Mouse (Mus musculus) MEL (cell line): ENCODE measurements around the gene Cisd1.

ENCODE experiments used
- CHD1 ChIP-seq: IDR thresholded peaks from 2 replicates; pipeline ENCODE4 v1.6.1; 2012; ENCODE audit warnings: low read depth, mild to moderate bottlenecking, inconsistent platforms, low read length, improper control_type of control experiment
- CTCF ChIP-seq, 3 experiments: IDR thresholded peaks in 2 of 3; conservative IDR thresholded peaks in 1 of 3; 2 replicates each; pipeline ENCODE4 v1.5.1; 2011 to 2012; ENCODE audit warnings: low read length in 3 of 3, low read depth in 2 of 3, mild to moderate bottlenecking in 2 of 3, improper control_type of control experiment in 1 of 3, inconsistent platforms in 1 of 3, mixed read lengths in 1 of 3, moderate library complexity in 1 of 3; ENCODE audit not compliant: control insufficient read depth in 1 of 3, insufficient read depth in 1 of 3, poor library complexity in 1 of 3, severe bottlenecking in 1 of 3
- MAFK ChIP-seq: IDR thresholded peaks from 2 replicates; pipeline ENCODE4 v1.6.1; 2011; ENCODE audit warnings: low read depth, mild to moderate bottlenecking, low read length, improper control_type of control experiment, borderline replicate concordance
- MEF2A ChIP-seq: IDR thresholded peaks from 2 replicates; pipeline ENCODE4 v1.6.1; 2014; ENCODE audit warnings: low read depth, mild to moderate bottlenecking, inconsistent platforms, low read length, improper control_type of control experiment; ENCODE audit not compliant: poor library complexity, insufficient replicate concordance, severe bottlenecking; ENCODE audit errors: extremely low read depth
- NELFE ChIP-seq: IDR thresholded peaks from 2 replicates; pipeline ENCODE4 v1.6.1; 2011; ENCODE audit warnings: low read depth, low read length, improper control_type of control experiment
- NRF1 ChIP-seq: IDR thresholded peaks from 2 replicates; pipeline ENCODE4 v1.6.1; 2014; ENCODE audit warnings: low read depth, mild to moderate bottlenecking, inconsistent platforms, low read length, improper control_type of control experiment, moderate library complexity; ENCODE audit not compliant: poor library complexity, insufficient read depth, severe bottlenecking
- POLR2A ChIP-seq, 2 experiments: IDR thresholded peaks; 2 replicates each; pipeline ENCODE4 v1.6.1; 2011 to 2012; ENCODE audit warnings: low read length in 2 of 2, mild to moderate bottlenecking in 2 of 2, control low read depth in 1 of 2, improper control_type of control experiment in 1 of 2, low read depth in 1 of 2, moderate library complexity in 1 of 2; ENCODE audit not compliant: control insufficient read depth in 1 of 2, insufficient read depth in 1 of 2, poor library complexity in 1 of 2
- POLR2AphosphoS2 ChIP-seq: IDR thresholded peaks from 2 replicates; pipeline ENCODE4 v1.6.1; 2011; ENCODE audit warnings: low read length, improper control_type of control experiment
- RAD21 ChIP-seq: IDR thresholded peaks from 2 replicates; pipeline ENCODE4 v1.6.1; 2011; ENCODE audit warnings: mild to moderate bottlenecking, low read depth, low read length, improper control_type of control experiment
- TBP ChIP-seq: IDR thresholded peaks from 2 replicates; pipeline ENCODE4 v1.8.0; 2011; ENCODE audit warnings: low read depth, low read length, improper control_type of control experiment

DNA sequence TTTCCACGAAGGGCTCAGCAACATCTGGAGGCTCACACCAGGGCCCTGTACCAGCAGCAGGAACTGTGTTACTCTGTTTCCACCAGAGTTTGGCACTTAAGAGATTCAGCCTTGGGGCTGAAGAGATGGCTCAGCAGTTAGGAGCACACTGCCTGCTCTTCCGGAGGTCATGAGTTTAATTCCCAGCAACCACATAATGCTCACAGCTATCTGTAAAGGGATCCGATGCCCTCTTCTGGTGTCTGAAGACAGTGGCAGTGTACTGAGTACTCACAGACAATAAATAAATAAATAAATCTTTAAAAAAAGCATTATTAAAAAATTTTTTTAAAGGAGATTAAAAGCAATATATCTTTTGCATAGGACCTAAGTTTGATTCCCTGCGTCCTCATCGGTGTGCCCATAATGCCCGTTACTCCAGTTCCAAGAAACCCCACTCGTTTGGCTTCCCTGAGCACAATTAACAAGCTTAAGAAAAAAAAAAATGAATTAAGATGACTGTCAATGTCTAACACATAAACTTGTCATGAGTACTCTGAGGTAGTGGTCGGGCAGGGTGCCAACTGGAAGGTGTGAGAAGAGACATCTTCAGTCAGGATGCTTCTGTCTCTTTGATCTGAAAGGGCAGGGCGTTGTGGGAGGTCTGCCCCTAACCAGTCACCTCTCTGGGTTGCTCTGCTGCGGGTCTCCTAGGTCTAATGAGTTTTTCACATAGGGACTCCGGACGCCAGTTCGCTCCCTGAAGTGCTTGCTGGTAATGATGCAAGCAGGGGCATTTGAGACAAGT, 2.2 kb upstream of the Cisd1 start:
- TF ChIP-seq CTCF (IDR thresholded peaks at IDR 0.05 in 2 of 3, conservative IDR thresholded peaks at IDR 0.05 in 1 of 3; ENCODE audit: control insufficient read depth in 1 of 3, insufficient read depth in 1 of 3, low read depth in 2 of 3, low read length in 3 of 3, poor library complexity in 1 of 3, severe bottlenecking in 1 of 3) = peak in 2 of 3 experiments; percentile 7 to 24; a peak in 2 of 6 replicates
- peak; percentile 1 for TF ChIP-seq RAD21
- TF ChIP-seq POLR2AphosphoS2 = no peak
- TF ChIP-seq MAFK = 0 out of 2 replicates have a peak, but pooled peaks have one; percentile 28
- TF ChIP-seq POLR2A (IDR thresholded peaks at IDR 0.05; ENCODE audit: control insufficient read depth in 1 of 2, insufficient read depth in 1 of 2, low read depth in 1 of 2, low read length in 2 of 2, poor library complexity in 1 of 2) = no peak
- no peak for TF ChIP-seq MEF2A
- TF ChIP-seq NELFE = no peak
- peak; percentile 79 for TF ChIP-seq TBP
- TF ChIP-seq CHD1 = peak; percentile 95
- TF ChIP-seq NRF1 = no peak
